Mouse (Mus musculus): ENCODE results near the gene Kncn. TPM values are rescaled to one million over a fixed set of nuclear protein-coding genes. Genes with fewer than 3 reads are reported as not detected.
A peak's percentile ranks its signal among the peaks of the same experiment; 100 is the strongest.

Gene Kncn
- total and polyA plus RNA-seq, 3 experiments, result not detected

DNA sequence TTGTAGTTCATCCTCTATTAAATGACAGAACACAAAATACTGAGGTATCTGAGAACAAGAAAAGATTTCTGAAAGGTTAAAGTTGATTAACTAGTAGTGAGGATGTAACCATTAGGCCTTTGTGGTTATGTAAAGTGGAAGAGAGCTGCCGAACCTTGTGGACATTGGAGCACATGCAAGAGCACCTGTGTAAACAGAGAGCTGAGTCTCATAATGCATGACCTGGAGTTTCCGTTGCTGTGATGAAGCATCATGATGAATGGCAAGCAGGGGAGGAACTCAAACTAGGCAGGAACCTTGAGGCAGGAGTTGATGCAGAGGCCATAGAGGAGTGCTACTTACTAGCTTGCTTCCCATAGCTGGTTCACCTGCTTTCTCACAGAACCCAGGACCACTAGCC is 33.6 kb upstream of the Kncn start:
- intact Hi-C loops (cut with DNase I), result no loop called here
- TF ChIP-seq POLR2A (IDR thresholded peaks at IDR 0.05; ENCODE audit: insufficient read depth, low read depth, low read length) (no peak), CTCF (IDR thresholded peaks at IDR 0.05) (no peak), EP300 (IDR thresholded peaks at IDR 0.05; ENCODE audit: insufficient read depth, low read depth, low read length) (no peak)
- no peaks in the 10 kb centered on the region for H3K27me3 ChIP-seq (ENCODE audit: control insufficient read depth, insufficient read depth, low read length)
- H3K4me3 ChIP-seq, result no peak overlapping the region
- DNase-seq, result no peak
- H3K79me2 ChIP-seq (replicated peaks; ENCODE audit: control insufficient read depth, insufficient read depth, low read length), result no peaks in the 10 kb centered on the region
- peaks cover 22% of the 10 kb centered on the region for H3K36me3 ChIP-seq (ENCODE audit: control insufficient read depth, insufficient read depth, low read length)
- H3K4me1 ChIP-seq (ENCODE audit: control insufficient read depth, insufficient read depth, low read length), result peaks cover 15% of the 10 kb centered on the region
- WGBS, result 51% methylated on average over 2 of the region's 2 CpGs
- H3K9ac ChIP-seq (ENCODE audit: low read depth, low read length), result no peak overlapping the region
- H3K27ac ChIP-seq, result no peak overlapping the region

DNA sequence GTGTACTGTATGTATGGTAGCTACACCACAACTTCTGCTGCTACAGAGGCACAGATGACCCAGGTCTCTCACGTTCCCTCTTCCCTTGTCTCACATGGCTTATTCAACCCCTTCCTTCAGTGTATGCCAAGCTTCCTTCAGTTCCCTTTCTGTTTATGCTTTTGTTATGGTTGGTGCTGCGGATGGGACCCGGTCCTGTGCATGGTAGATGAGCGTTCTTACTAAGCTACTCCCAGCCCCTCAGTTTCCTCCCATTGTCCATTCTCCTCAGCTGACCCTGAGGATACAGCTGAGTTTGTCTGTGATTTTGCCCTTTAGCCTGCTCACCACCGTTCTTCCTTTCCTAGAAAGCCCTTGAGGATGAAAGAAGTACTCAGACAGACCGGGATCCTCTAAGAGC is 32.6 kb upstream of the Kncn start:
- 54% methylated on average over 6 of the region's 6 CpGs for WGBS
- H3K4me3 ChIP-seq, result no peak overlapping the region
- TF ChIP-seq POLR2A (IDR thresholded peaks at IDR 0.05; ENCODE audit: insufficient read depth, low read depth, low read length), result no peak
- TF ChIP-seq CTCF (IDR thresholded peaks at IDR 0.05), result no peak
- 0 out of 2 replicates have a peak, but pooled peaks have one; percentile 30 for TF ChIP-seq EP300 (IDR thresholded peaks at IDR 0.05; ENCODE audit: insufficient read depth, low read depth, low read length)

GRCm38 (mm10) chr4:115855100-115855499 is 29.1 kb upstream of the Kncn start:
- no peak overlapping the region for H3K27ac ChIP-seq
- TF ChIP-seq EP300 (IDR thresholded peaks at IDR 0.05; ENCODE audit: insufficient read depth, low read depth, low read length) (no peak), POLR2A (IDR thresholded peaks at IDR 0.05; ENCODE audit: insufficient read depth, low read depth, low read length) (no peak), CTCF (IDR thresholded peaks at IDR 0.05) (no peak)
- H3K4me3 ChIP-seq, result no peak overlapping the region
- peaks cover 6% of the 10 kb centered on the region for H3K4me1 ChIP-seq (ENCODE audit: control insufficient read depth, insufficient read depth, low read length)
- H3K27me3 ChIP-seq (ENCODE audit: control insufficient read depth, insufficient read depth, low read length), result no peaks in the 10 kb centered on the region
- 88% methylated on average over 6 of the region's 6 CpGs for WGBS
- no peaks in the 10 kb centered on the region for H3K79me2 ChIP-seq (replicated peaks; ENCODE audit: control insufficient read depth, insufficient read depth, low read length)
- DNase-seq, result no peak
- peaks cover 5% of the 10 kb centered on the region for H3K36me3 ChIP-seq (ENCODE audit: control insufficient read depth, insufficient read depth, low read length)
- H3K9ac ChIP-seq (ENCODE audit: low read depth, low read length), result no peak overlapping the region
- intact Hi-C loops (cut with DNase I), result no loop called here

More for the DNA sequence above, 32.6 kb upstream of the Kncn start:
- H3K36me3 ChIP-seq (ENCODE audit: control insufficient read depth, insufficient read depth, low read length), result peaks cover 19% of the 10 kb centered on the region
- no peak overlapping the region for H3K27ac ChIP-seq
- no peak for DNase-seq
- no peaks in the 10 kb centered on the region for H3K79me2 ChIP-seq (replicated peaks; ENCODE audit: control insufficient read depth, insufficient read depth, low read length)
- H3K4me1 ChIP-seq (ENCODE audit: control insufficient read depth, insufficient read depth, low read length), result peaks cover 14% of the 10 kb centered on the region
- no peak overlapping the region for H3K9ac ChIP-seq (ENCODE audit: low read depth, low read length)
- intact Hi-C loops (cut with DNase I), result no loop called here
- no peaks in the 10 kb centered on the region for H3K27me3 ChIP-seq (ENCODE audit: control insufficient read depth, insufficient read depth, low read length)

- no peak for DNase-seq
- TF ChIP-seq CTCF (IDR thresholded peaks at IDR 0.05) (no peak), POLR2A (IDR thresholded peaks at IDR 0.05; ENCODE audit: insufficient read depth, low read depth, low read length) (no peak), EP300 (IDR thresholded peaks at IDR 0.05; ENCODE audit: insufficient read depth, low read depth, low read length) (no peak)
- intact Hi-C loops (cut with DNase I), result no loop called here
- Histone ChIP-seq H3K36me3 (ENCODE audit: control insufficient read depth, insufficient read depth, low read length) (peaks cover 3% of the 10 kb centered on the region), H3K9ac (ENCODE audit: low read depth, low read length) (no peak overlapping the region), H3K4me1 (ENCODE audit: control insufficient read depth, insufficient read depth, low read length) (peaks cover 6% of the 10 kb centered on the region), H3K27me3 (ENCODE audit: control insufficient read depth, insufficient read depth, low read length) (no peaks in the 10 kb centered on the region), H3K27ac (no peak overlapping the region), H3K79me2 (replicated peaks; ENCODE audit: control insufficient read depth, insufficient read depth, low read length) (no peaks in the 10 kb centered on the region), H3K4me3 (no peak overlapping the region)
- WGBS, result 64% methylated on average over 4 of the region's 4 CpGs
Measured at GRCm38 (mm10) chr4:115855609-115856008, 28.6 kb upstream of the Kncn start.

DNA sequence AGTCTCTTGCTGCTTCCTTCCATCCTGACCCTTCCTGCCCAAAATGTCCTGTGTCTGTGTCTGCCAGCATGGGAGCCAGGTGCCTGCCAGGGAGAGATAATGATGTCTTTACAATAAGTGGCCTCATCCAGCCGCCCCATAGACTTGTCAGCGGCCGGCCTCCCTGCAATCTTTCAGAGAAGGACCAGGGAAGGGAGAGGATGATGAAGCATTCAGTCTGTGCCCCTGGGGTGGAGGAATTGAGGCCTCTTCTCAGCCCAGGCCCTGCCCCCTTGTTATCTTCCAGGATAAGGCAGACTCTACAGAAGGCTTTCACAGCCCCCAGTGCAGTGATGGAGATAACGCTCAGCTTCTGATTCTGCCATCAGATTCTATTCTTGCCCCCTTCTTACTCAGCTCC is 27.9 kb upstream of the Kncn start:
- no peaks in the 10 kb centered on the region for H3K27me3 ChIP-seq (ENCODE audit: control insufficient read depth, insufficient read depth, low read length)
- intact Hi-C loops (cut with DNase I), result no loop called here
- no peaks in the 10 kb centered on the region; the same call in 1 of the 2 replicates for H3K36me3 ChIP-seq (ENCODE audit: control insufficient read depth, insufficient read depth, low read length)
- no peak overlapping the region for H3K27ac ChIP-seq
- peaks cover 4% of the 10 kb centered on the region for H3K4me1 ChIP-seq (ENCODE audit: control insufficient read depth, insufficient read depth, low read length)
- no peak for TF ChIP-seq POLR2A (IDR thresholded peaks at IDR 0.05; ENCODE audit: insufficient read depth, low read depth, low read length)
- TF ChIP-seq EP300 (IDR thresholded peaks at IDR 0.05; ENCODE audit: insufficient read depth, low read depth, low read length), result no peak
- TF ChIP-seq CTCF (IDR thresholded peaks at IDR 0.05), result no peak
- no peak for DNase-seq
- no peaks in the 10 kb centered on the region for H3K79me2 ChIP-seq (replicated peaks; ENCODE audit: control insufficient read depth, insufficient read depth, low read length)
- H3K4me3 ChIP-seq, result no peak overlapping the region
- 76% methylated on average over 4 of the region's 4 CpGs for WGBS
- H3K9ac ChIP-seq (ENCODE audit: low read depth, low read length), result no peak overlapping the region

DNA sequence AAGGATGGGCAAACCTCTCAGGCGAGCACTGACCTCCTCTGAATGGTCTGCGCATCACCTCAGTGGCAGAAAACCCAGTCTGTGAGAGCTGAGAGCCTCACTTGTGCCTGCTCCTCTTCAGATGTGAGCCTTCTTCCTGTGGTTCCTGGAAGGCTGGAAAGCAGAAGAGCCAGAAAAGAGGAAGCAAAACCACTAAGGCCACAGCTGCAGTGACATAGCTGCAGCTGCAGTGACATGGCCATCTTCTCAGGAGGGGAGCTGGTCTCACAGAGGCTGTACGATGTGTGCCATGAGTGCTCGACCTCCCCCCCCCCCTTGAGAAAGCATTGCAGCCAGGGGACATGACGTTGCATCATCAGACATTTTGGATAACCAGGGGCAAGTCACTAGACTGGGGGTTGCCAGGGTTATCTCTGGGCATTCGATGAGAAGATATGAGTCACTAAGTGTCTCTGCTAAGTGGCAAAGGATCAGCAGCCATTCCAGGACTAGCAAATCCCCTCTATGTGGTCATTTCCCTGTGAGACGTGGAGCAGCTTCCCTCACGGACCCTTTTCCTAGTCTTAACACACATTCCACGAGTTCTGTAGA is 26.8 kb upstream of the Kncn start:
- H3K4me1 ChIP-seq (ENCODE audit: control insufficient read depth, insufficient read depth, low read length), result no peaks in the 10 kb centered on the region
- H3K4me3 ChIP-seq, result no peak overlapping the region
- H3K27ac ChIP-seq, result no peak overlapping the region
- no peaks in the 10 kb centered on the region for H3K79me2 ChIP-seq (replicated peaks; ENCODE audit: control insufficient read depth, insufficient read depth, low read length)
- WGBS, result 72% methylated on average over 9 of the region's 9 CpGs
- H3K9ac ChIP-seq (ENCODE audit: low read depth, low read length), result no peak overlapping the region
- intact Hi-C loops (cut with DNase I), result no loop called here
- no peaks in the 10 kb centered on the region; the same call in 1 of the 2 replicates for H3K36me3 ChIP-seq (ENCODE audit: control insufficient read depth, insufficient read depth, low read length)
- DNase-seq, result peak in 1 of 2 experiments; percentile 34
- TF ChIP-seq CTCF (IDR thresholded peaks at IDR 0.05) (no peak), EP300 (IDR thresholded peaks at IDR 0.05; ENCODE audit: insufficient read depth, low read depth, low read length) (no peak), POLR2A (IDR thresholded peaks at IDR 0.05; ENCODE audit: insufficient read depth, low read depth, low read length) (no peak)
- H3K27me3 ChIP-seq (ENCODE audit: control insufficient read depth, insufficient read depth, low read length), result no peaks in the 10 kb centered on the region

All from heart, adult 2 months (tissue).